Mouse (Mus musculus): Measurements from ENCODE around the gene Rarres2. TPM values are rescaled to one million over a fixed set of nuclear protein-coding genes. Genes with fewer than 3 reads are reported as not detected.

Gene Rarres2
- polyA plus RNA-seq (2012; rRNA removed; ENCODE audit: low replicate concordance) = 338 and 562 TPM in 2 replicates

GRCm38 (mm10) chr6:48572572-48573061 is at the start of gene Rarres2:
Gene Rarres2 (minus strand): TSS chr6:48572789.

GRCm38 (mm10) chr6:48601271-48602079 is 28.9 kb upstream of the Rarres2 start, which contains the start of gene Zfp775:
Gene Zfp775 (plus strand): TSS chr6:48602063.

GRCm38 (mm10) chr6:48593158-48594042 is 20.8 kb upstream of the Rarres2 start, which contains the start of the genes Repin1 and Gm44965:
Gene Repin1 (plus strand): TSS chr6:48593883.
Gene Gm44965 (plus strand): TSS chr6:48593941.

GRCm38 (mm10) chr6:48589194-48589750 is 16.7 kb upstream of the Rarres2 start, which contains the start of gene Gm45021:
Gene Gm45021 (plus strand): TSS chr6:48589610.

GRCm38 (mm10) chr6:48554280-48555103 is 18.1 kb downstream of the Rarres2 start, which contains the start of gene Lrrc61:
Gene Lrrc61 (plus strand): TSS chr6:48554796.

GRCm38 (mm10) chr6:48537105-48537954 is 35.3 kb downstream of the Rarres2 start, which contains the start of gene Atp6v0e2:
Gene Atp6v0e2 (plus strand): TSS chr6:48537615.

Other genes starting within 250 kb of the Rarres2 start
- gene Krba1, start 177.2 kb downstream of the Rarres2 start, polyA plus RNA-seq (2012; rRNA removed; ENCODE audit: low replicate concordance) = 12.1 and 29.5 TPM in 2 replicates
- 43.6 and 50.0 TPM in 2 replicates for gene Zfp467, start 127.0 kb downstream of the Rarres2 start, polyA plus RNA-seq (2012; rRNA removed; ENCODE audit: low replicate concordance)
- 2.0 and 4.5 TPM in 2 replicates for gene Sspo, start 124.6 kb downstream of the Rarres2 start, polyA plus RNA-seq (2012; rRNA removed; ENCODE audit: low replicate concordance)
- gene Atp6v0e2, start 35.2 kb downstream of the Rarres2 start, polyA plus RNA-seq (2012; rRNA removed; ENCODE audit: low replicate concordance) = 42.6 and 79.5 TPM in 2 replicates
- gene Lrrc61, start 18.0 kb downstream of the Rarres2 start, polyA plus RNA-seq (2012; rRNA removed; ENCODE audit: low replicate concordance) = 23.2 and 24.6 TPM in 2 replicates
- not detected in 2 replicates for gene Gm45021, start 16.8 kb upstream of the Rarres2 start, polyA plus RNA-seq (2012; rRNA removed; ENCODE audit: low replicate concordance)
- gene Repin1, start 21.1 kb upstream of the Rarres2 start, polyA plus RNA-seq (2012; rRNA removed; ENCODE audit: low replicate concordance) = 36.2 and 55.2 TPM in 2 replicates
- gene Gm44965, start 21.2 kb upstream of the Rarres2 start, polyA plus RNA-seq (2012; rRNA removed; ENCODE audit: low replicate concordance) = 0.68 TPM in 1 of 2 replicates, not detected in the other
- 5.0 and 6.3 TPM in 2 replicates for gene Zfp775, start 29.3 kb upstream of the Rarres2 start, polyA plus RNA-seq (2012; rRNA removed; ENCODE audit: low replicate concordance)
- gene AI854703, start 54.0 kb upstream of the Rarres2 start, polyA plus RNA-seq (2012; rRNA removed; ENCODE audit: low replicate concordance) = 1.4 and 2.3 TPM in 2 replicates
- gene Gimap8, start 74.4 kb upstream of the Rarres2 start, polyA plus RNA-seq (2012; rRNA removed; ENCODE audit: low replicate concordance) = 4.7 and 9.7 TPM in 2 replicates
- 2.4 and 3.2 TPM in 2 replicates for gene Gimap9, start 103.3 kb upstream of the Rarres2 start, polyA plus RNA-seq (2012; rRNA removed; ENCODE audit: low replicate concordance)
- gene Gimap4, start 111.8 kb upstream of the Rarres2 start, polyA plus RNA-seq (2012; rRNA removed; ENCODE audit: low replicate concordance) = 22.2 and 30.2 TPM in 2 replicates
- gene Gimap6, start 135.4 kb upstream of the Rarres2 start, polyA plus RNA-seq (2012; rRNA removed; ENCODE audit: low replicate concordance) = 15.2 and 24.9 TPM in 2 replicates
- gene Gm28053, start 145.8 kb upstream of the Rarres2 start, polyA plus RNA-seq (2012; rRNA removed; ENCODE audit: low replicate concordance) = 0.73 TPM in 1 of 2 replicates, not detected in the other
- 0.70 and 0.90 TPM in 2 replicates for gene Gimap7, start 145.8 kb upstream of the Rarres2 start, polyA plus RNA-seq (2012; rRNA removed; ENCODE audit: low replicate concordance)
- 7.0 and 7.7 TPM in 2 replicates for gene Gimap1, start 166.3 kb upstream of the Rarres2 start, polyA plus RNA-seq (2012; rRNA removed; ENCODE audit: low replicate concordance)
- 14.1 and 14.8 TPM in 2 replicates for gene Gimap5, start 173.4 kb upstream of the Rarres2 start, polyA plus RNA-seq (2012; rRNA removed; ENCODE audit: low replicate concordance)
- gene Gimap3, start 198.1 kb upstream of the Rarres2 start, polyA plus RNA-seq (2012; rRNA removed; ENCODE audit: low replicate concordance) = 5.5 and 5.7 TPM in 2 replicates

Data from subcutaneous adipose tissue, adult 2 months (tissue).